Mouse (Mus musculus) neural tube, embryonic 14.5 days (tissue): ENCODE results near the gene Spns3. TPM values are rescaled to one million over a fixed set of nuclear protein-coding genes. Genes with fewer than 3 reads are reported as not detected.
"Not testable (repeated sequence)": the region's sequence is repeated elsewhere in the genome, so short reads cannot be mapped to it uniquely, and the experiment has no call there.

Experiments
- ATAC-seq: fragments of 200-750 bp; cut with Nextera tagmentation; 2 replicates; pipeline ENCODE4 v1.8.0; 2017; ENCODE audit warnings: low read depth, mild to moderate bottlenecking, moderate TSS enrichment, moderate library complexity
- H3K27ac ChIP-seq: fragments of 300-500 bp; sonication (generic); 2 replicates; pipeline ENCODE4 v1.5.1; 2014; ENCODE audit warnings: low read depth, mild to moderate bottlenecking, control low read depth, low read length, moderate library complexity, mixed read lengths
- H3K27me3 ChIP-seq: fragments of 300-500 bp; sonication (generic); 2 replicates; pipeline ENCODE4 v1.6.1; 2014; ENCODE audit warnings: low read length; ENCODE audit not compliant: control insufficient read depth, insufficient read depth
- H3K36me3 ChIP-seq: fragments of 300-500 bp; sonication (generic); 2 replicates; pipeline ENCODE4 v1.6.1; 2014; ENCODE audit warnings: low read length, mixed read lengths; ENCODE audit not compliant: control insufficient read depth, insufficient read depth
- H3K4me1 ChIP-seq: fragments of 300-500 bp; sonication (generic); 2 replicates; pipeline ENCODE4 v1.6.1; 2014; ENCODE audit warnings: low read length; ENCODE audit not compliant: control insufficient read depth, insufficient read depth
- H3K4me2 ChIP-seq: fragments of 300-500 bp; sonication (generic); 2 replicates; pipeline ENCODE4 v1.6.1; 2014; ENCODE audit warnings: mild to moderate bottlenecking, low read depth, low read length, control low read depth
- H3K4me3 ChIP-seq: fragments of 300-500 bp; sonication (generic); 2 replicates; pipeline ENCODE4 v1.5.1; 2014; ENCODE audit warnings: low read depth, low read length, control low read depth, mixed read lengths
- H3K9ac ChIP-seq: fragments of 300-500 bp; sonication (generic); replicated peaks from 2 replicates; pipeline ENCODE4 v1.6.1; 2014; ENCODE audit warnings: low read depth, mild to moderate bottlenecking, control low read depth, low read length, mixed read lengths
- H3K9me3 ChIP-seq: fragments of 300-500 bp; sonication (generic); 2 replicates; pipeline ENCODE4 v1.6.1; 2016; ENCODE audit warnings: low read length; ENCODE audit not compliant: control insufficient read depth
- WGBS: fragments of 180-500 bp; shearing (Covaris S2); extraction: QIAGEN DNeasy Blood & Tissue Kit; methylation state at CpG from one replicate; pipeline ENCODE4 v1.1.7; 2014; 5-methylcytosine and 5-hydroxymethylcytosine counted together
- polyA plus RNA-seq: library from polyadenylated mRNA; unstranded; fragments of >200 nt; fragmentation: Nextera tagmentation; extraction: Ambion mirVana; gene quantifications from 2 replicates; pipeline ENCODE4 v1.2.1, GENCODE M21; 2014

Gene Spns3
- polyA plus RNA-seq, 1 experiment from 2014 or later, result 0.11 TPM

- 89% methylated on average over 1 of the region's 1 CpGs for WGBS
- H3K9me3 ChIP-seq, H3K27me3 ChIP-seq, H3K9ac ChIP-seq, H3K36me3 ChIP-seq, H3K4me2 ChIP-seq, H3K27ac ChIP-seq, H3K4me3 ChIP-seq, H3K4me1 ChIP-seq, ATAC-seq: not testable (repeated sequence)
Measured at GRCm38 (mm10) chr11:72543692-72544091, 6.6 kb downstream of the Spns3 start.

GRCm38 (mm10) chr11:72542586-72542985 is 7.7 kb downstream of the Spns3 start:
- H3K36me3 ChIP-seq, result no peaks in the 10 kb centered on the region
- no peak overlapping the region for H3K4me2 ChIP-seq
- H3K9me3 ChIP-seq, result no peaks in the 10 kb centered on the region
- H3K27ac ChIP-seq, result no peak overlapping the region
- no peak overlapping the region for H3K9ac ChIP-seq
- H3K4me3 ChIP-seq, result no peak overlapping the region
- no peak for ATAC-seq
- H3K4me1 ChIP-seq, result no peaks in the 10 kb centered on the region
- 88% methylated on average over 1 of the region's 1 CpGs for WGBS
- no peaks in the 10 kb centered on the region for H3K27me3 ChIP-seq

GRCm38 (mm10) chr11:72541928-72542327 is 8.4 kb downstream of the Spns3 start:
- Histone ChIP-seq H3K27ac (no peak overlapping the region), H3K4me1 (no peaks in the 10 kb centered on the region), H3K4me3 (no peak overlapping the region), H3K4me2 (no peak overlapping the region), H3K36me3 (no peaks in the 10 kb centered on the region), H3K9me3 (no peaks in the 10 kb centered on the region), H3K27me3 (no peaks in the 10 kb centered on the region), H3K9ac (no peak overlapping the region)
- ATAC-seq, result no peak
- 63% methylated on average over 10 of the region's 10 CpGs for WGBS

- no peaks in the 10 kb centered on the region for H3K4me1 ChIP-seq
- no peaks in the 10 kb centered on the region for H3K27me3 ChIP-seq
- H3K4me3 ChIP-seq, result no peak overlapping the region
- no peak overlapping the region for H3K9ac ChIP-seq
- no peaks in the 10 kb centered on the region for H3K9me3 ChIP-seq
- no peak overlapping the region for H3K27ac ChIP-seq
- H3K4me2 ChIP-seq, result no peak overlapping the region
- 79% methylated on average over 6 of the region's 6 CpGs for WGBS
- no peaks in the 10 kb centered on the region for H3K36me3 ChIP-seq
- ATAC-seq, result no peak
Measured at GRCm38 (mm10) chr11:72540437-72540836, 9.9 kb downstream of the Spns3 start.

GRCm38 (mm10) chr11:72538811-72539210 is 11.5 kb downstream of the Spns3 start:
- Histone ChIP-seq H3K9me3 (no peaks in the 10 kb centered on the region), H3K4me3 (no peak overlapping the region), H3K27me3 (no peaks in the 10 kb centered on the region), H3K36me3 (no peaks in the 10 kb centered on the region), H3K4me1 (no peaks in the 10 kb centered on the region), H3K4me2 (no peak overlapping the region), H3K27ac (no peak overlapping the region), H3K9ac (no peak overlapping the region)
- no peak for ATAC-seq
- 93% methylated on average over 7 of the region's 7 CpGs for WGBS

- no peak overlapping the region for H3K27ac ChIP-seq
- 75% methylated on average over 8 of the region's 8 CpGs for WGBS
- no peak for ATAC-seq
- no peak overlapping the region for H3K9ac ChIP-seq
- H3K36me3 ChIP-seq, result no peaks in the 10 kb centered on the region
- no peak overlapping the region for H3K4me3 ChIP-seq
- no peaks in the 10 kb centered on the region for H3K27me3 ChIP-seq
- H3K9me3 ChIP-seq, result no peaks in the 10 kb centered on the region
- H3K4me2 ChIP-seq, result no peak overlapping the region
- H3K4me1 ChIP-seq, result no peaks in the 10 kb centered on the region
Measured at GRCm38 (mm10) chr11:72538037-72538755, 12.1 kb downstream of the Spns3 start.

- Histone ChIP-seq H3K4me3 (no peak overlapping the region), H3K27me3 (no peaks in the 10 kb centered on the region), H3K4me2 (no peak overlapping the region), H3K36me3 (no peaks in the 10 kb centered on the region), H3K9me3 (no peaks in the 10 kb centered on the region), H3K27ac (no peak overlapping the region), H3K9ac (no peak overlapping the region), H3K4me1 (no peaks in the 10 kb centered on the region)
- 89% methylated on average over 2 of the region's 2 CpGs for WGBS
- no peak for ATAC-seq
Measured at GRCm38 (mm10) chr11:72537503-72537902, 12.8 kb downstream of the Spns3 start.

- 72% methylated on average over 3 of the region's 3 CpGs for WGBS
- Histone ChIP-seq H3K27me3 (no peaks in the 10 kb centered on the region), H3K9me3 (no peaks in the 10 kb centered on the region), H3K4me3 (no peak overlapping the region), H3K9ac (no peak overlapping the region), H3K4me2 (no peak overlapping the region), H3K27ac (no peak overlapping the region), H3K4me1 (no peaks in the 10 kb centered on the region), H3K36me3 (no peaks in the 10 kb centered on the region)
- ATAC-seq, result no peak
Measured at GRCm38 (mm10) chr11:72535519-72535918, 14.8 kb downstream of the Spns3 start.

GRCm38 (mm10) chr11:72532890-72533289 is 17.4 kb downstream of the Spns3 start:
- H3K4me2 ChIP-seq, result no peak overlapping the region
- H3K27ac ChIP-seq, result no peak overlapping the region
- no peaks in the 10 kb centered on the region for H3K4me1 ChIP-seq
- no peak for ATAC-seq
- no peak overlapping the region for H3K4me3 ChIP-seq
- no peaks in the 10 kb centered on the region for H3K27me3 ChIP-seq
- H3K9me3 ChIP-seq, result no peaks in the 10 kb centered on the region
- WGBS, result 89% methylated on average over 3 of the region's 3 CpGs
- H3K36me3 ChIP-seq, result no peaks in the 10 kb centered on the region
- H3K9ac ChIP-seq, result no peak overlapping the region
